Mouse (Mus musculus) liver, embryonic 14.5 days (tissue): ENCODE measurements at regions not wholly inside any gene's neighbourhood (a gene's known extent, or its start where the extent isn't known, plus 50 kb on each side); places are given as distances from the start of the nearest gene placed in this dataset.

ENCODE experiments used
- CTCF ChIP-seq: IDR thresholded peaks from 2 replicates; pipeline ENCODE4 v1.5.1; 2016; ENCODE audit warnings: antibody characterized with exemption, low read depth, control low read depth
- EP300 ChIP-seq: IDR thresholded peaks from 2 replicates; pipeline ENCODE4 v1.6.1; 2016; ENCODE audit warnings: antibody characterized with exemption, low read depth

DNA sequence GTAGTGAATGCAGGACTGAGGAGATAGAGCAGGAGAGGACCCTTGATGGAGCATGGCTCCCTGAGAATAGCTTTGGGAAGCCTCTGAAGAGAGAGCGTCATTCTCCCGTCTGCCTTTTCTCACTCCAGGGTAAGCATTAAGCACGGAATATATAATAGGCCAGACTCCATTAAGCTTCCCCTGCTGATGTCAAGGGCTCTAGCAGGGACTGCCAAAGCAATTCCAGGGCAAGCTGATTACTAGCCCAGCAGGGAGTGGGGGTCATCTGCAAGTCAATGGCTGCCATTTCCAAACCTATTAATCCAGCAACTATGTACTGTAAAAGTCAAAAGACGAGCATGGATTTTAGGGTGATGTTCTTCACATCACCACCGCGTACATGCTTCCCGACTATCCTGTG is 111.2 kb upstream of the Arl4c start:
- TF ChIP-seq CTCF = no peak
- TF ChIP-seq EP300 = no peak
